Mouse (Mus musculus) midbrain, embryonic 11.5 days (tissue): ENCODE results near the gene Cux2. TPM values are rescaled to one million over a fixed set of nuclear protein-coding genes. Genes with fewer than 3 reads are reported as not detected.

Experiments used
- ATAC-seq: fragments of 200-750 bp; cut with Nextera tagmentation; 2 replicates; pipeline ENCODE4 v1.8.0; 2017; ENCODE audit warnings: moderate TSS enrichment, moderate library complexity; ENCODE audit not compliant: low FRiP score
- DNase-seq: peaks from one replicate; pipeline ENCODE4 v3.0.0; 2015; ENCODE audit warnings: low spot score; ENCODE audit errors: missing footprints
- H3K27ac ChIP-seq: fragments of 300-500 bp; sonication (generic); 2 replicates; pipeline ENCODE4 v1.5.1; 2014; ENCODE audit warnings: low read depth, low read length
- H3K27me3 ChIP-seq: fragments of 300-500 bp; sonication (generic); 2 replicates; pipeline ENCODE4 v1.6.1; 2014; ENCODE audit warnings: mild to moderate bottlenecking, low read length, moderate library complexity, mixed read lengths; ENCODE audit not compliant: control insufficient read depth, insufficient read depth
- H3K36me3 ChIP-seq: fragments of 300-500 bp; sonication (generic); 2 replicates; pipeline ENCODE4 v1.6.1; 2014; ENCODE audit warnings: mild to moderate bottlenecking, low read length, moderate library complexity, mixed read lengths; ENCODE audit not compliant: control insufficient read depth, insufficient read depth
- H3K4me1 ChIP-seq: fragments of 300-500 bp; sonication (generic); 2 replicates; pipeline ENCODE4 v1.6.1; 2014; ENCODE audit warnings: low read length; ENCODE audit not compliant: control insufficient read depth, insufficient read depth
- H3K4me2 ChIP-seq: fragments of 300-500 bp; sonication (generic); 2 replicates; pipeline ENCODE4 v1.6.1; 2014; ENCODE audit warnings: mild to moderate bottlenecking, moderate library complexity
- H3K4me3 ChIP-seq: fragments of 300-500 bp; sonication (generic); 2 replicates; pipeline ENCODE4 v1.5.1; 2014; ENCODE audit warnings: low read depth, low read length
- H3K9ac ChIP-seq: fragments of 300-500 bp; sonication (generic); 2 replicates; pipeline ENCODE4 v1.6.1; 2014; ENCODE audit warnings: low read length
- H3K9me3 ChIP-seq: fragments of 300-500 bp; sonication (generic); 2 replicates; pipeline ENCODE4 v1.6.1; 2016; ENCODE audit warnings: low read length; ENCODE audit not compliant: control insufficient read depth
- WGBS: fragments of 180-500 bp; shearing (Covaris S2); extraction: QIAGEN DNeasy Blood & Tissue Kit; methylation state at CpG from one replicate; pipeline ENCODE4 v1.1.7; 2014; 5-methylcytosine and 5-hydroxymethylcytosine counted together
- polyA plus RNA-seq: library from polyadenylated mRNA; unstranded; fragments of >200 nt; fragmentation: Nextera tagmentation; extraction: Ambion mirVana; gene quantifications from 2 replicates; pipeline ENCODE4 v1.2.1, GENCODE M21; 2014

Gene Cux2
- polyA plus RNA-seq, 1 experiment from 2014 or later, result 11.1 TPM

DNA sequence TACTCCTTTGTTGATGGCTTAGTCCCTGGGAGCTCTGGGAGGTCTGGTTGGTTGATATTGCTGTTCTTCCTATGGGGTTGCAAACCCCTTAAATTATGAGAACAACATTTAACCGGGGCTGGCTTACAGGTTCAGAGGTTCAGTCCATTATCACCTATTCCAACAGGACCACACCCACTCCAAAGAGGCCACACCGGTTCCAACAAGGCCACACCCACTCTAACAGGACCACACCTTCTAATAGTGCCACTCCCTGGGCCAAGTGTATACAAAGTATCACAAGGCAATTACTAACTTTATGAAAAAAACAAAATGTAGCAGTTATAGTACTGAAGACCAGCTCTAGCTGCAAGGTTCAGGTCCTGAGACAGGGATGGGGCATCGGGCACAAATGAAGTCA lies 34.6 kb upstream of the Cux2 start:
- Histone ChIP-seq H3K4me2 (no peak overlapping the region), H3K9me3 (no peaks in the 10 kb centered on the region), H3K27ac (no peak overlapping the region), H3K9ac (no peak overlapping the region), H3K4me1 (no peaks in the 10 kb centered on the region), H3K36me3 (no peaks in the 10 kb centered on the region), H3K4me3 (no peak overlapping the region), H3K27me3 (no peaks in the 10 kb centered on the region)
- DNase-seq (no peak), ATAC-seq (no peak)
- WGBS, result 84% methylated on average over 3 of the region's 3 CpGs

DNA sequence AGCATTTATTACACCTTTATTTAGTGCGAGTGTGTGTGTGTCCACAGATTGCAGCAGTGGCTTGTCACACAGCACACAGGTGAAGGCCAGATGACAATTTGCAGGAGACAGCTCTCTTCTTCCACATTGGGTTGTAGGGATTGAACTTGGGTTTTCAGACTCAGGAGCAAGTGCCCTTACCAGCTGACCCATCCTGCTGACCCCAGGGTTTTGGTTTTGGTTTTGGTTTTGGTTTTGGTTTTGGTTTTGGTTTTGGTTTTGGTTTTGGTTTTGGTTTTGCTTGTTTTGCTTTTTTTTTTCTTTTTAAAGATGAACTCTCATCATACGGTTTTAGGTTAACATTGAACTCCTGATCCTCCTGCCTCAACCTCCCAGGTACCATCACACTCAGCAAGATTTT lies 33.4 kb upstream of the Cux2 start:
- no peaks in the 10 kb centered on the region for H3K27me3 ChIP-seq
- no peak overlapping the region for H3K4me2 ChIP-seq
- ATAC-seq (no peak), DNase-seq (no peak)
- no peak overlapping the region for H3K9ac ChIP-seq
- H3K9me3 ChIP-seq, result no peaks in the 10 kb centered on the region
- no peak overlapping the region for H3K4me3 ChIP-seq
- 95% methylated on average over 2 of the region's 2 CpGs for WGBS
- H3K4me1 ChIP-seq, result no peaks in the 10 kb centered on the region
- H3K36me3 ChIP-seq, result no peaks in the 10 kb centered on the region
- H3K27ac ChIP-seq, result no peak overlapping the region

DNA sequence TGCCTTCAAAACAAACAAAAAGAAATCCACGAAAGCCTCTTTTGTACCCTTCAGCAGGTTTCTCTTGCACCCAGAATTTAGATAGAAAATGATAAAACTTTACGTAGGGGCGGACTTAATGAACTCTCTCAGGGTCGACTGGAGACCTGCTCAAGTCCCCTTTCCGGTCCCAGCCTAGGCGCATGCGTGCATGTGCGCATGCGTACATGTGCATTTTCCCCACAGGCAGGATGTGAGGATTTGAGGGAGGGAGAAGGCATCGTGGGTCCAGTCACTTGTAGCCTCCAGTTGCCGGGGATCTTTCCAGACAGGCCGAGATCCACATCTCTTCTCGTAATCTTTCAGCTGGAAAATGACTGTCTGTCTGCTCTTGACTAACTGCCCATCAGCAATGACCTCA lies 31.6 kb upstream of the Cux2 start:
- Histone ChIP-seq H3K36me3 (no peaks in the 10 kb centered on the region), H3K9ac (no peak overlapping the region), H3K9me3 (no peaks in the 10 kb centered on the region), H3K27ac (no peak overlapping the region), H3K4me3 (no peak overlapping the region), H3K4me2 (no peak overlapping the region), H3K27me3 (no peaks in the 10 kb centered on the region), H3K4me1 (no peaks in the 10 kb centered on the region)
- DNase-seq, result no peak
- WGBS, result 92% methylated on average over 13 of the region's 13 CpGs
- no peak for ATAC-seq

DNA sequence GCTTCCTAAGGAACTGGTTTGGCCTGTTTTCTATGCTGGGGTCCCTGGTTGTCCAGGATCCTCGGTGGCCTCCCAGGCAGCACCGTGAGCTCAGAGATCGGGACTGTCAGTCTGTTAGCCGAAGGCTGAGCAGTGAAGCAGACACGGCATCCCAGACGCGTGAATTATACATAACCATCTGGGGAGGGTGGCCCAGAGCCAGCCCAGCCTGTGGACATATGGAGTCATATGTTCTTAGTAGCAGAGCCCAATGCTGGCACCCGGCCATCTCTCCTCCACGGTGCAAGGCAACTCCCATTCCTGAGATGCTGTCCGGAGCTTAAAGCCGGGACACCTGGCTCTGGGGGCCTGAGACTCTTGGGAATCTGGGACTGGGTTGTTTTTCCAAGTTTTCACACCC lies 31.0 kb upstream of the Cux2 start:
- H3K27ac ChIP-seq, result no peak overlapping the region
- no peaks in the 10 kb centered on the region for H3K4me1 ChIP-seq
- H3K4me3 ChIP-seq, result no peak overlapping the region
- WGBS, result 85% methylated on average over 11 of the region's 11 CpGs
- H3K9me3 ChIP-seq, result no peaks in the 10 kb centered on the region
- H3K27me3 ChIP-seq, result no peaks in the 10 kb centered on the region
- H3K4me2 ChIP-seq, result no peak overlapping the region
- H3K9ac ChIP-seq, result no peak overlapping the region
- ATAC-seq (no peak), DNase-seq (no peak)
- no peaks in the 10 kb centered on the region for H3K36me3 ChIP-seq

DNA sequence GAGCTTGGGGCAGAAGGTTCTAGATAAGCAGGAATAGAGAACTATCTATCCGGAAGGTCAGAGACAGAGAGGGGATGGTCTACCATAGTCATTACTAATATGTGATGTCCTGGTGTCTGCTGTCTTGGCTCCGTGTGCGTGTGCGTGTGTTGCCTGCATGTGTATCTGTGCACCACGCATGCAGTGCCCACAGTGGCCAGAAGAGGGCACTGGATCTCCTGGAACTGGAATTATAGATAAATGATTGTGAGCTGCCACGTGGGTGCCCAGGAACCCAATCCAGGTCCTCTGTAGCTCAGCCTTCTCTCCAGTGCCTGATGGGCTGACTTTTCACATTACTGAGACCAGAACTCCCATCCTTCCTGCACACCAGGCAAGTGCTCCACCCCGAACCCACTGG lies 29.9 kb upstream of the Cux2 start:
- WGBS, result 84% methylated on average over 7 of the region's 7 CpGs
- H3K4me3 ChIP-seq, result no peak overlapping the region
- H3K4me1 ChIP-seq, result no peaks in the 10 kb centered on the region
- no peak overlapping the region for H3K4me2 ChIP-seq
- H3K9ac ChIP-seq, result no peak overlapping the region
- ATAC-seq, result no peak
- no peak overlapping the region for H3K27ac ChIP-seq
- no peaks in the 10 kb centered on the region for H3K27me3 ChIP-seq
- no peak for DNase-seq
- H3K36me3 ChIP-seq, result no peaks in the 10 kb centered on the region
- H3K9me3 ChIP-seq, result no peaks in the 10 kb centered on the region

DNA sequence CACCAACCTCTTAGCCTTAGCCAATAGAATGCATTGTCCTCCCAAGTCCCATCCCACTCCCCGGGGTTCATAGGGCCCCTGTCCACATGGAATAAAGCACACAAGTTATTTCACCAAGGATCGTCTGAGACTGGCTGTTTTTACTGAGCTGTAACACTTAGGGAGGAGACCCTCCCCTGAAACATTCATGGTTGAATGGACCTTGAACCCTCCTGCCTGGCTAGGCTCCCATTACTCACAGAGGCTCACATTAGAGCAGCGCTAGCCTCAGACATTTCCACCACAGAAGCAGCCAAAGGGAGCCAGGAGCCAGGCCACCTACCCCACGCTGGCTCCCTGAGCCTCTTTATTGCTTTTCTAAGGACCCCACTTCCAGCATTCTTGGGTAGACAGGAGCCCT lies 27.3 kb upstream of the Cux2 start:
- H3K36me3 ChIP-seq, result no peaks in the 10 kb centered on the region
- DNase-seq (no peak), ATAC-seq (no peak)
- WGBS, result 83% methylated on average over 4 of the region's 4 CpGs
- no peaks in the 10 kb centered on the region for H3K9me3 ChIP-seq
- H3K4me1 ChIP-seq, result no peaks in the 10 kb centered on the region
- no peak overlapping the region for H3K4me3 ChIP-seq
- H3K4me2 ChIP-seq, result no peak overlapping the region
- no peak overlapping the region for H3K9ac ChIP-seq
- no peak overlapping the region for H3K27ac ChIP-seq
- H3K27me3 ChIP-seq, result no peaks in the 10 kb centered on the region

DNA sequence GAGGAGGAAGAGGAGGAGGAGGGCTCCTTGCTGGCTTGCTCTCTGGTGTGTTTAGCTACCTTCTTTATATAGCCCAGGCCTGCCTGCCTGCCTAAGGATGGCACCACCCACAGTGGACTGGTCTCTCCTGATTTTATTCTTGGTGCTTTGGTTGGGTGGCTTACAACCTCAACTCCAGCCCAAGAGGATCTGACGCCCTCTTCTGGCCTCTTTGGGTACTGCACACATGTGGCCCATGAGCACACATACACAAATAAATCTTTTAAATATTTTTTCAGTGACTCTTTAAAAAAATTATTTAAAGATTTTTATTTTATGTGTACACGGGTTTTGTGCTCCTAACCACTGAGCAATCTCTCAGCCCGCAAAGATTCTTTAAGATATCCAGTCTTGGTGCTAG lies 25.8 kb upstream of the Cux2 start:
- 54% methylated on average over 3 of the region's 3 CpGs for WGBS
- Histone ChIP-seq H3K4me1 (no peaks in the 10 kb centered on the region), H3K9me3 (no peaks in the 10 kb centered on the region), H3K27ac (no peak overlapping the region), H3K9ac (no peak overlapping the region), H3K4me2 (no peak overlapping the region), H3K27me3 (no peaks in the 10 kb centered on the region), H3K4me3 (no peak overlapping the region), H3K36me3 (no peaks in the 10 kb centered on the region)
- no peak for DNase-seq
- ATAC-seq, result no peak

DNA sequence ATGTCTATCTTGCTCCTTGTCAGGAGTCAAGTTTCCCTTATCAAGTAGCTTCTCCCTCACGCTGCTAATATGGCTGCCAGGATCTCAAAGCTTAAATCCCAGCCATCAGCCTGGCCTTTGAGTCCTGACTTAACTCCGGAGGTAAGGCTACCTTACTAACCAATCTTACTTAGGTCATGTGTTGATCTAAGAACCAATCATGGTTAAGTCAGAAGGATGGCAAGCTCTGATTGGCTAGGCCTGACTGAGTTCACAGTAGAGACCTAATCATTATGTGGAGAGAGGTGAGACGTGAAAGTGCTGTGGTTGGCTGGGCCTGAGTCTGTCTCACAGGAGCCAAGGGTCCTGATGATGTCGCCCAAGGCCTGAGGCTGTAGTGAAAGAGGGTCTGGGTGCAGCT lies 22.1 kb upstream of the Cux2 start:
- H3K4me3 ChIP-seq, result no peak overlapping the region
- H3K4me2 ChIP-seq, result no peak overlapping the region
- no peaks in the 10 kb centered on the region for H3K36me3 ChIP-seq
- no peak for DNase-seq
- no peak for ATAC-seq
- H3K27ac ChIP-seq, result no peak overlapping the region
- no peaks in the 10 kb centered on the region for H3K4me1 ChIP-seq
- no peaks in the 10 kb centered on the region for H3K27me3 ChIP-seq
- WGBS, result 80% methylated on average over 4 of the region's 4 CpGs
- no peak overlapping the region for H3K9ac ChIP-seq
- no peaks in the 10 kb centered on the region for H3K9me3 ChIP-seq

DNA sequence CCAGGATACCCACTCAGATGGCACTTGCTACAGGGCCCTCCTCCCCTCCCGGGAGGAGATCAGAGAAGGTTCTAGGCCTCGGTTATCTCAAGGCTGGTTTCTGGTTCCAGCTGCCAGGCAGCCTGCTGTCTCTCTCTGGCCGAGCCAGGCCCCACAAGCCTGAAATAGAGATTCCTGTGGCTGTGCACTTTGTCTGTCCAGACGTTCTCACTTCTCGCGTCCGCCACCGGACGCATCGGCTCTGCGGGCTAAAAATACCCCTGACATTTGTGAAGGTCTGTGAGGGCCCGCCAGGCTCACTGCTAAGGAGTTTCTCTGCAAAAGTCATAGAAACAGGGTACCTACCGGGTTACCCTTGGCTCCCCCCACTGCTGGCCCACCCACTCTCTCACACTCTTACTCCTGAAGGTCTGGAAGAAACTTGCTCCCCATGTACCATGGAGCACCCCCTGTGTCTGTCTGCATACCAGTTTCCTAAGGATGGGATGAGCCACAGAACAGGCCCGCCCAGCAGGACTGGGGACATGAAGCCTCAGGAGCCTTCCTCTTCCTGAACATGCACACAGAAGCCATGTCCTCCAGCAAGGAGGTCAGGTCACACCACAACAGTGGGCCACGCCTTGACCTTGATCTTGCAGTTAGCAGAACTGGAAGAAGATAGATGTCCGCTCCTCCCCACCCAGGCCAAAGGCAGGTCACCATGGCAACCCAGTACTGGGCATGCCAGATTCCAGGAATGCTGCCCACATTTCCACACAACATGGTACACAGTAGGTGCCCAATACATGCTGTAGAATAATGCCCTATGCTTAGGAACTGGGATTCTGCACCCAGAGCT lies 21.3 kb upstream of the Cux2 start:
- Histone ChIP-seq H3K27me3 (no peaks in the 10 kb centered on the region), H3K27ac (no peak overlapping the region), H3K36me3 (no peaks in the 10 kb centered on the region), H3K4me2 (no peak overlapping the region), H3K4me3 (no peak overlapping the region), H3K9me3 (no peaks in the 10 kb centered on the region), H3K9ac (no peak overlapping the region), H3K4me1 (no peaks in the 10 kb centered on the region)
- WGBS, result 84% methylated on average over 16 of the region's 16 CpGs
- DNase-seq (no peak), ATAC-seq (no peak)
